Mouse (Mus musculus) bone marrow macrophage, adult 2 months (primary cell): ENCODE results near the gene Slc35d3. TPM values are rescaled to one million over a fixed set of nuclear protein-coding genes. Genes with fewer than 3 reads are reported as not detected.

Experiments used
- H3K27ac ChIP-seq: 2 replicates; pipeline ENCODE4 v1.5.1; 2012; ENCODE audit warnings: low read depth, low read length; ENCODE audit not compliant: insufficient read depth
- H3K4me1 ChIP-seq: 2 replicates; pipeline ENCODE4 v1.6.1; 2012; ENCODE audit warnings: low read length; ENCODE audit not compliant: control insufficient read depth, insufficient read depth
- H3K4me3 ChIP-seq: 2 replicates; pipeline ENCODE4 v1.5.1; 2012; ENCODE audit warnings: mild to moderate bottlenecking, low read length, moderate library complexity; ENCODE audit not compliant: insufficient read depth
- CTCF ChIP-seq: IDR thresholded peaks from 2 replicates; pipeline ENCODE4 v1.5.1; 2012; ENCODE audit warnings: low read depth, mild to moderate bottlenecking, low read length, moderate library complexity
- POLR2A ChIP-seq: IDR thresholded peaks from 2 replicates; pipeline ENCODE4 v1.6.1; 2012; ENCODE audit warnings: mild to moderate bottlenecking, low read depth, low read length, borderline replicate concordance
- polyA plus RNA-seq: library from polyadenylated mRNA; stranded (reverse); fragments of >200 nt; gene quantifications from 2 replicates; pipeline ENCODE4 v1.2.4, GENCODE M21; 2012; ENCODE audit not compliant: missing spikeins, insufficient read depth, insufficient read length

Slc35d3 gene
- polyA plus RNA-seq, 1 experiment: not detected

DNA sequence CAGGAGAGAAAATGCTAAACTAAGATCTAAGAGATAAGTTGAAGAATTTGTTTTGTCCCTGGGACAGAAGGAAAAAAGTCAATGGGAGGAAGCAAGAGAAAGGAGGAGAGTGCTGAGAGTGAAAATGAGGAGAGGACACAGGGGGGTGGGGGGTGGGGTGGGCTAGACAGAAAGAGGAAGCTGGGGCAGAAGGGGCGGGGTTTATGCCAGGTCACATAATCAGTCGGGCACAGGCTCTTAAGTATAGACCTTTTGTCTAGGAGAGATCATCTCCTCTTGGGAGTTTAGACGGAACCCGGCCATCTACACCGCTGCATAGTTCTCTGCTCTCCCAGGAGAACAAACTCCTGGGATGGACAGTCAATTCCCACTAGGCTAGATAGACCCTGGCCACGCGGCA is 48.3 kb downstream of the Slc35d3 start:
- TF ChIP-seq POLR2A (no peak), CTCF (no peak)
- H3K4me3 ChIP-seq: no peak overlapping the region
- H3K4me1 ChIP-seq: no peaks in the 10 kb centered on the region; the same call in 1 of the 2 replicates
- H3K27ac ChIP-seq: no peak overlapping the region

Other genes with a start within 250 kb of the Slc35d3 start
- not detected in 2 replicates for gene Il22ra2, start 229.5 kb downstream of the Slc35d3 start, polyA plus RNA-seq
- not detected in 2 replicates for gene Il20ra, start 138.9 kb downstream of the Slc35d3 start, polyA plus RNA-seq
- gene Pex7, start 56.2 kb upstream of the Slc35d3 start, polyA plus RNA-seq: 27.6 TPM in 2 replicates
- gene Map3k5, start 83.0 kb upstream of the Slc35d3 start, polyA plus RNA-seq: 21.5 and 22.0 TPM in 2 replicates